20 mouse cellular contexts compared by ENCODE assay signal in genomic region chr1:23342224-23342623, GRCm38 (mm10).
"Had no signal": no experiment of that assay in that cellular context is flagged by ENCODE, and none has a peak within 500 bp of the region (broad histone marks: within the 10 kb centered on the region; RNA-seq: fewer than 3 reads in every experiment).

No protein-coding gene starts in this region.

- H3K9me3 ChIP-seq: intestine, embryonic 15.5 days; limb, embryonic 10.5 days; limb, embryonic 13.5 days; liver, embryonic 12.5 days; liver, embryonic 15.5 days; lung, embryonic 15.5 days; megakaryocyte, embryonic 14.5 days; midbrain, embryonic 12.5 days had no signal

- H3K4me1 ChIP-seq: intestine, embryonic 15.5 days; limb, embryonic 10.5 days; limb, embryonic 13.5 days; lung, embryonic 15.5 days; megakaryocyte, embryonic 14.5 days; midbrain, embryonic 12.5 days had no signal

- ATAC-seq: intestine, embryonic 15.5 days; liver, embryonic 12.5 days had no signal

- H3K4me2 ChIP-seq: intestine, embryonic 15.5 days; limb, embryonic 13.5 days; liver, embryonic 12.5 days; liver, embryonic 15.5 days; lung, embryonic 15.5 days; midbrain, embryonic 12.5 days had no signal

- DNase-seq: kidney, adult 11 months; kidney, adult 8-10 months; kidney, postnatal 14 days; kidney, postnatal 4 days; layer of hippocampus, adult 9-11 months; liver; lung, adult 18-20 months; lung, postnatal 10 days; lung, postnatal 36 days; thymus, adult 2 months; thymus, postnatal 14 days; thymus, postnatal 4 days had no signal

- H3K4me3 ChIP-seq: intestine, embryonic 15.5 days; limb, embryonic 10.5 days; limb, embryonic 13.5 days; liver, embryonic 12.5 days; liver, embryonic 15.5 days; lung, embryonic 15.5 days; megakaryocyte, embryonic 14.5 days; midbrain, embryonic 12.5 days had no signal

- H3K27ac ChIP-seq: intestine, embryonic 15.5 days; limb, embryonic 10.5 days; limb, embryonic 13.5 days; liver, embryonic 12.5 days; liver, embryonic 15.5 days; lung, embryonic 15.5 days; midbrain, embryonic 12.5 days had no signal

- H3K27me3 ChIP-seq: intestine, embryonic 15.5 days; limb, embryonic 13.5 days; liver, embryonic 12.5 days; liver, embryonic 15.5 days; lung, embryonic 15.5 days; megakaryocyte, embryonic 14.5 days; midbrain, embryonic 12.5 days had no signal

- H3K36me3 ChIP-seq: intestine, embryonic 15.5 days; limb, embryonic 10.5 days; limb, embryonic 13.5 days; liver, embryonic 12.5 days; liver, embryonic 15.5 days; lung, embryonic 15.5 days; midbrain, embryonic 12.5 days had no signal

- H3K9ac ChIP-seq: intestine, embryonic 15.5 days; limb, embryonic 13.5 days; liver, embryonic 12.5 days; liver, embryonic 15.5 days; lung, embryonic 15.5 days; midbrain, embryonic 12.5 days had no signal
